Mouse (Mus musculus) small intestine, adult 2 months (tissue): Measurements from ENCODE around the gene Sppl3.

Experiments
- CTCF ChIP-seq: fragments of 200-500 bp; IDR thresholded peaks from 2 replicates; pipeline ENCODE4 v1.5.1; 2012; ENCODE audit warnings: low read depth, mild to moderate bottlenecking, control low read depth, inconsistent platforms, low read length, moderate library complexity, mixed read lengths; ENCODE audit not compliant: insufficient replicate concordance, insufficient read length; ENCODE audit errors: extremely low read depth
- POLR2A ChIP-seq: fragments of 200-500 bp; IDR thresholded peaks from 2 replicates; pipeline ENCODE4 v1.6.1; 2012; ENCODE audit warnings: low read depth, mild to moderate bottlenecking, control low read depth, inconsistent platforms, low read length, moderate library complexity

- TF ChIP-seq POLR2A (no peak), CTCF (no peak)
These were observed 37.8 kb upstream of the Sppl3 start for GRCm38 (mm10) chr5:114973131-114973530.
